Mouse (Mus musculus) adrenal gland, adult 18-20 months (tissue): Measurements from ENCODE around the gene Bex2. TPM values are rescaled to one million over a fixed set of nuclear protein-coding genes. Genes with fewer than 3 reads are reported as not detected.

ENCODE experiments used
- total RNA-seq, 2 experiments: library from RNA; stranded (reverse); gene quantifications; 1 replicate in 1 of 2; 2 replicates in 1 of 2; pipeline ENCODE4 v1.2.3; 2021

The Bex2 gene
- total RNA-seq, 2 experiments from 2014 or later = 25.5 to 28.7 TPM

Other genes starting within 250 kb of the Bex2 start
- 10 to 100 TPM; 37.6 to 41.5 TPM for gene Gprasp2, start 229.2 kb downstream of the Bex2 start, total RNA-seq
- gene Arxes2, start 74.4 kb downstream of the Bex2 start, total RNA-seq = 10 to 100 TPM; 34.2 to 96.8 TPM
- gene Arxes1, start 34.9 kb downstream of the Bex2 start, total RNA-seq = 10 to 100 TPM in 1 of 2 experiments, 1 to 10 TPM in 1; 5.4 to 27.3 TPM
- not detected for gene Nxf3, start 17.0 kb upstream of the Bex2 start, total RNA-seq
- gene Bex4, start 70.8 kb upstream of the Bex2 start, total RNA-seq = 1 to 10 TPM; 5.7 to 6.0 TPM
- gene Tceal8, start 104.1 kb upstream of the Bex2 start, total RNA-seq = 10 to 100 TPM; 35.2 to 41.5 TPM
- 1 to 10 TPM in 1 of 2 experiments, not detected in 1; 2.3 TPM for gene Tceal5, start 135.6 kb upstream of the Bex2 start, total RNA-seq
- not detected for gene Tceal7, start 146.5 kb upstream of the Bex2 start, total RNA-seq
- gene Bex1, start 147.3 kb upstream of the Bex2 start, total RNA-seq = 10 to 100 TPM; 11.8 to 14.1 TPM
- gene Tceal9, start 176.8 kb upstream of the Bex2 start, total RNA-seq = 100 to 1,000 TPM; 233 to 300 TPM
- gene Bex3, start 202.0 kb upstream of the Bex2 start, total RNA-seq = 100 to 1,000 TPM in 1 of 2 experiments, 10 to 100 TPM in 1; 89.5 to 140 TPM